Mouse (Mus musculus): ENCODE measurements at regions not wholly inside any gene's neighbourhood (a gene's known extent, or its start where the extent isn't known, plus 50 kb on each side); places are given as distances from the start of the nearest gene placed in this dataset.
"Not testable (repeated sequence)": the region's sequence is repeated elsewhere in the genome, so short reads cannot be mapped to it uniquely, and the experiment has no call there.

DNA sequence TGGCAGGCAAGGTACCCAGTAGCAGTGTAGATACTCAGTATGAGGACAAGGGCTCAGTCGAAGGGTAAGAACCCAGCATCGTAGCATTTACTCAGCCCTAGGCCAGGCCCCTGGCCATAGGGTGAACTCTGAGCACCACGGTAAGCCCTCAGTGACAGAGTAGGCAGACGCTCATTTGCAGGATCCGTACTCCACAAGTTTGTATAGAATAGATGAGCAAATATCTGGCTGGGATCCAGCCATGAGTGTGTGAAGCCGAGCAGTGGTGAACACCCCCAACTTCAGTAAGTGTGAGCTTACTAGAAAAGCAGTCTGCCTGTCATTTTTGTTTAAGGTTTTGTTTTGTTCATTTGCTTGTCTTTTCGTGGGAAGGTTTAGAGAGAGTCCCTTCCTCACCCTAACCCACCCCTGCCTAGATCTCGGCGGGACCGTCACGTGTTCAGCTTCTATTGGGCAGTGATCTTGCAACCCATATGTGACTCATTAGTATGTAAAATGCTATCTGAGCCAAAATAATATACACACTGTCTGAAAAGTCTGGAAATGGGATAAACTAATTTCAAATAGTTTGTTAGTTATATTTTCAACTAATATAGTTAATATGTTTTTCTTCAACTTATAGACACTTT is 76.3 kb downstream of the Gm5447 start:
- TF ChIP-seq CTCF (IDR thresholded peaks at IDR 0.05; ENCODE audit: low read depth) = no peak
- no peaks in the 10 kb centered on the region for H3K27me3 ChIP-seq (ENCODE audit: insufficient read depth, low read length)
- 52% methylated on average over 11 of the region's 11 CpGs for whole genome bisulfite sequencing
- H3K9me3 ChIP-seq (ENCODE audit: low read length) = no peaks in the 10 kb centered on the region
- no peaks in the 10 kb centered on the region for H3K4me1 ChIP-seq (ENCODE audit: insufficient read depth)
- H3K27ac ChIP-seq (ENCODE audit: low read depth, low read length) = no peak overlapping the region
- DNase-seq (no peak), ATAC-seq (no peak)
- H3K4me2 ChIP-seq (ENCODE audit: low read depth) = no peak overlapping the region
- H3K4me3 ChIP-seq (ENCODE audit: low read depth, low read length) = no peak overlapping the region
- no peaks in the 10 kb centered on the region for H3K36me3 ChIP-seq (ENCODE audit: insufficient read depth)
- H3K9ac ChIP-seq = no peak overlapping the region

DNA sequence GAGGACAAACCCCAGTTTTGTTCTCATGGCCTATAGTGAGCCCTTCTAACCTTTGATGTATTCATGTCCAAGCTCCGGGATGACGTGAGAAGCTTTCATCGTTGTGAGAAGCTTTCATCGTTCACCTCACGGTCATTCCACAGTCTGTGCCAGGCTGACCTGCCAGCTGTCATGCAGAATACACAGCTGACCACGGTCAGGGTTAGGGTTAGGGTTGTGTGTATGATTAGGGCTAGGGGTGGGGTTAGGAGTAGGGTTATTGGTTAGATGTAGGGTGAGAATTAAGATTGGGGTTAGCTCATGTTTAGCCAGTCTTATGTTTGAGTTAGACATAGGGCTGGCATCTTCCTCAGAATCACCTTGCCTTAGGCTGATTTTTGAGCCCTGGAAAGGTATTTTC is 77.6 kb downstream of the Gm5447 start:
- not testable (repeated sequence) for H3K4me1 ChIP-seq (ENCODE audit: insufficient read depth); ATAC-seq; H3K27me3 ChIP-seq (ENCODE audit: insufficient read depth, low read length); DNase-seq; H3K36me3 ChIP-seq (ENCODE audit: insufficient read depth); H3K9ac ChIP-seq; H3K4me3 ChIP-seq (ENCODE audit: low read depth, low read length); H3K4me2 ChIP-seq (ENCODE audit: low read depth); H3K27ac ChIP-seq (ENCODE audit: low read depth, low read length); H3K9me3 ChIP-seq (ENCODE audit: low read length)
- WGBS = no CpG with 5 or more reads among the region's 6 CpGs

DNA sequence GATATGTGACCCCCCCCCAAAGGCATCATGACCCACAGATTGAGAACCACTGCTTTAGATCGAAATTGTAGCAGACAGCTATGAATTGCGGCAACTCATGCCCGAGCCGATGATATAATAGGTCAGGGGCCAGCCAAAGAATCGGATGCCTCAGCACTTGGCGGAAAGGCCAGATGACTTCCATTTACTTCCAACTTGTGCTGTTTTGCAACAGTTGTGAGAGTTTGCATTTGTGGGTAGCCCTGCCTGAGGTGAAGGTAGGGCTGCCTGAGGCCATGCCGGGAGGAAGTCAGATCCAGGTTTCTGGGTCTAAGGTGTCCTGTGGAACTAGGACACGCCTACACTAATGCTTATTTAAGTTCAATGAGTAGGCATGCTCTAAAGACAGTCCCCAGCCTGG is 80.4 kb downstream of the Gm5447 start:
- Histone ChIP-seq H3K4me3 (ENCODE audit: low read depth, low read length) (no peak overlapping the region), H3K9me3 (ENCODE audit: low read length) (no peaks in the 10 kb centered on the region), H3K27ac (ENCODE audit: low read depth, low read length) (no peak overlapping the region), H3K36me3 (ENCODE audit: insufficient read depth) (no peaks in the 10 kb centered on the region), H3K9ac (no peak overlapping the region), H3K4me2 (ENCODE audit: low read depth) (no peak overlapping the region), H3K27me3 (ENCODE audit: insufficient read depth, low read length) (no peaks in the 10 kb centered on the region), H3K4me1 (ENCODE audit: insufficient read depth) (no peaks in the 10 kb centered on the region)
- DNase-seq (no peak), ATAC-seq (no peak)
- TF ChIP-seq CTCF (IDR thresholded peaks at IDR 0.05; ENCODE audit: low read depth) = no peak
- WGBS = 95% methylated on average over 8 of the region's 8 CpGs

DNA sequence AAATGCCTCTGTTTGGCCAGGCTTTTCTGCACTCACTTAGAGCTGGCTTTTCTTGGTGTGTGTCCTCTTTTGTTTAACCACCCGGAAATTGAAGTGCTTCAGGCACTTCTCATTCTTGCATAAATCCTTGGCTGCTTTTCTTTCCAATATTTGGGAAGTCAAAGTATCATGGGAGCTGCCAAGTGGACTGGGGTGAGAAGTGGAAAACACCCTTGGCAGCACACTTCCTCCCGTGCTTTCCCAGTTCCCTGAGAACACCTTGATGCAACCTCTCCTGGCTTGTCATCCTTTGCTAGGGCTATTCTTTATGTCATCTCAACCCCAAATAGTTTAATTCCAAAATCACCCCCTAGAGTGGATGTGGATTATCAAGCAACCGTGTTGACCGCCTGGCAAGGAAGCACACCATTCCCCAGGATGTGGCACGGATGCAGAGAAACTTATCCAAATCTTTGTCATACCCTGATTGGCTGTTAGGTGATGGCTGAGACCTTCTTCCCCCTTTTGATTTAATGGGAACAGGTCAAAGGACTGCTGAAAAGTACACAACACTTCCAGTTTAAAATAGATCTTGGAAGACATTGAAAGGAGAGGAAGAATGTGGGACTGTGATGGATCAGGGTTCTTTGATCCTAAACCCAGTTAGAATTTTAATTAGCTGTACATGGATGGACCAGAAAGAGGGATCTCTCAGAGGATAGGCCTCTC is 81.5 kb downstream of the Gm5447 start:
- Histone ChIP-seq H3K27me3 (ENCODE audit: insufficient read depth, low read length) (no peaks in the 10 kb centered on the region), H3K4me2 (ENCODE audit: low read depth) (no peak overlapping the region), H3K27ac (ENCODE audit: low read depth, low read length) (no peak overlapping the region), H3K9me3 (ENCODE audit: low read length) (no peaks in the 10 kb centered on the region), H3K9ac (no peak overlapping the region), H3K4me3 (ENCODE audit: low read depth, low read length) (no peak overlapping the region), H3K4me1 (ENCODE audit: insufficient read depth) (no peaks in the 10 kb centered on the region), H3K36me3 (ENCODE audit: insufficient read depth) (no peaks in the 10 kb centered on the region)
- TF ChIP-seq CTCF (IDR thresholded peaks at IDR 0.05; ENCODE audit: low read depth) = no peak
- ATAC-seq (no peak), DNase-seq (no peak)
- WGBS = 55% methylated on average over 5 of the region's 5 CpGs

DNA sequence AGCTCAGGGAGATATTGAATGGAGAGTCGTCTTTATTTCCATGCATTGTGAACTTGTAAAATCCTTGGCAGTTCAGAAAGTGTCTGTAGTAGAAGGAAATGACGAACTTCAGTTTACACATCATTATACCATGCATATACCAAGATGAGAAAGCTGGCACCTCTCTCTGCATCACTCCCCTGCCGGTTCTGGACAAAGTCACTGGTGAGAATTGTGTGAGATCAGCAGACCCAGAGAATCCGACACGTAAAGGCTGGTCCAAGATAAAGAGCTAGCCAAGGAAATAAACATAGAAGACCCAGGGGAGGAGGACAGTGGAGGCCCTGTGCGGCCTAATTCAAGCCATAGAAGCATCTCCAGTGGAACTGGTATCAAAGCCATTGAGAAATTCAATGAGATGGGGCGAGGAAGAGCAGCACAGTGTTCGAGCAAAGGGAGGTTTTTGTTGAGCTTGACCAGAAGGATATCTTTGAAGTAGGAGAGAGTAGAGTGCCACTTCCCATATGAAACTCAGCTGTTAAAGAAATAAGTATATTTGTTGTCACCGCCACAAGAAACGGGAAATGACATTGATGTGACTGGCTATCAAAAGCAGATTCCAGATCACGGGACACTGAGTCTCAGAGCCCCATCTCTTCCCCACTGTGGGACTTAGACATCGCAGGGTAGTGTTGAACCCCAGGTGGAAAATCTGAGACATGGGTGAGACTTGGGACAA is 82.3 kb downstream of the Gm5447 start:
- DNase-seq = no peak
- WGBS = 90% methylated on average over 12 of the region's 12 CpGs
- TF ChIP-seq CTCF (IDR thresholded peaks at IDR 0.05; ENCODE audit: low read depth) = no peak
- Histone ChIP-seq H3K4me1 (ENCODE audit: insufficient read depth) (no peaks in the 10 kb centered on the region), H3K4me3 (ENCODE audit: low read depth, low read length) (no peak overlapping the region), H3K9ac (no peak overlapping the region), H3K9me3 (ENCODE audit: low read length) (no peaks in the 10 kb centered on the region), H3K27ac (ENCODE audit: low read depth, low read length) (no peak overlapping the region), H3K27me3 (ENCODE audit: insufficient read depth, low read length) (no peaks in the 10 kb centered on the region), H3K4me2 (ENCODE audit: low read depth) (no peak overlapping the region), H3K36me3 (ENCODE audit: insufficient read depth) (no peaks in the 10 kb centered on the region)
- no peak for ATAC-seq

DNA sequence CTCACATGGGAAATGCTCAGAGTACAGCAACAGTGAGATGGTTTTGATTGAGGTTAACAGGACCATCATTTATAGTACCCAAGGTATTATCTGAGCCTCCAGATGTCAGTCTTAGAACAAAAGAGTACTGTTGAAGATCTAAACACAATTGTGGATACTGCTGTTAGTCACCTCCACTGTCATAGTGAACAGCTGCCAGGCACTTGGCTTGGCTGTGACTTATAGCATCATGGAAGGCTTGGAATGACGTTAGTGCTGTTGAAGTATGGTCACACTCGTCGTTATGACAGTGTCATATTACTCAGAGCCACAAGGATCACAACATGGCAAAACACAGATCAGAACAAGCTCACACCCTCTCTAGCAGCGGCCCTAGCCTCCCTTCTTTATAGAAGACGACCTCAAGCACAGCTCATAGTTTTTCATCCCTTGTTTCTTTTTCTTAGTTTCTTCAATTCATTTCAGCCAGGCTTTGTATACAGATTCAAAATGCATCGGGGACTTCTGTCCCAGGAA is 87.0 kb downstream of the Gm5447 start:
- Histone ChIP-seq H3K27ac (ENCODE audit: low read depth, low read length) (no peak overlapping the region), H3K4me1 (ENCODE audit: insufficient read depth) (no peaks in the 10 kb centered on the region), H3K36me3 (ENCODE audit: insufficient read depth) (no peaks in the 10 kb centered on the region), H3K27me3 (ENCODE audit: insufficient read depth, low read length) (no peaks in the 10 kb centered on the region), H3K9me3 (ENCODE audit: low read length) (no peaks in the 10 kb centered on the region), H3K4me2 (ENCODE audit: low read depth) (no peak overlapping the region), H3K4me3 (ENCODE audit: low read depth, low read length) (no peak overlapping the region), H3K9ac (no peak overlapping the region)
- no peak for TF ChIP-seq CTCF (IDR thresholded peaks at IDR 0.05; ENCODE audit: low read depth)
- WGBS = 81% methylated on average over 6 of the region's 6 CpGs
- ATAC-seq (no peak), DNase-seq (no peak)

DNA sequence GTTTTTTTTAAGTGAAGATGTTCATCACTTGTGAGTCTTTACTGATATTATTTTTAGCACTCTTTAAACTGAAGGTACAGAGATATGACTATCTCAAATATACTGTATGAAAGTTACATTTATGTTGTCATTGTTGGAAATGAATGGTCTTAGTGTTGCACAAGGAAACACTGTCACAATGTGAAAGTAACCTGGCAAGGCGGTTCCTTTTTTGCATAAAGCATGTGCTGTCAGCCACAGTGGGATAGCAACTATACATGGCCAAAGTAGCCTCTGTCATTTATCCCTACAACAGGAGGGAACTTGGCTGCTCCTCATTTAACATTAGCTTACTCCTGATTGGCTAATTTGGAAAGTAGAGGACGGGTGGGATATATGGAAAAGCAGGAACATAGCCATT is 94.3 kb downstream of the Gm5447 start:
- Histone ChIP-seq H3K27me3 (ENCODE audit: insufficient read depth, low read length) (no peaks in the 10 kb centered on the region), H3K4me1 (ENCODE audit: insufficient read depth) (no peaks in the 10 kb centered on the region), H3K9ac (no peak overlapping the region), H3K9me3 (ENCODE audit: low read length) (no peaks in the 10 kb centered on the region), H3K4me2 (ENCODE audit: low read depth) (no peak overlapping the region), H3K4me3 (ENCODE audit: low read depth, low read length) (no peak overlapping the region), H3K27ac (ENCODE audit: low read depth, low read length) (no peak overlapping the region), H3K36me3 (ENCODE audit: insufficient read depth) (no peaks in the 10 kb centered on the region)
- DNase-seq (no peak), ATAC-seq (no peak)
- no peak for TF ChIP-seq CTCF (IDR thresholded peaks at IDR 0.05; ENCODE audit: low read depth)
- 70% methylated on average over 2 of the region's 2 CpGs for WGBS
